Mouse (Mus musculus) cerebellum, adult 2 months (tissue): Measurements from ENCODE around the gene Daam1.

ENCODE experiments used
- CTCF ChIP-seq: fragments of 200-500 bp; IDR thresholded peaks from 2 replicates; pipeline ENCODE4 v1.5.1; 2011; ENCODE audit warnings: low read depth, mild to moderate bottlenecking, control low read depth, low read length, moderate library complexity, borderline replicate concordance; ENCODE audit not compliant: insufficient read depth
- POLR2A ChIP-seq: fragments of 200-500 bp; IDR thresholded peaks from 2 replicates; pipeline ENCODE4 v1.6.1; 2011; ENCODE audit warnings: low read length, control low read depth, borderline replicate concordance; ENCODE audit not compliant: insufficient read depth

GRCm38 (mm10) chr12:71834041-71834440, 3.2 kb downstream of the Daam1 start:
- no peak for TF ChIP-seq POLR2A
- TF ChIP-seq CTCF: no peak
